ENCODE assay signal across 9 mouse cellular contexts in the genomic region with DNA sequence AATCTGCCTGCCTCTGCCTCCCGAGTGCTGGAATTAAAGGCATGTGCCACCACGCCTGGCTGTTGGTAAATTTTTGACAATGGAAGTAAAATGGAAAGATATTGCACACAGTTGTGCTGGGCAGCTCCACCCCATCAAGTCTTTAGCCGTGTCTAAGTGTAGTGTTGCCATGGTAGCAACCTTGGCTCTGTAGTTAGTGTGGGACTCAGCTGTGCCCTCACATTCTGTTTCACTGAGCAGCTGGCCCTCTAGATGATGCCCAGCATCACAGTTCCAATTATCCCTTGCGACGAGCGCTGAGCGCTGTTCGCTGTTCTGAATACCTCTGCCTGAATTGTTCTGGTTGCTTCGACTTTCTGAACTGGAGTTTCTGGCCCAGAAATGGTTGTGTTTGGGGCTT. TPM values are rescaled to one million over a fixed set of nuclear protein-coding genes. Genes with fewer than 3 reads are reported as not detected.
DNase-seq lines count a peak whose midpoint lies in the region; ATAC-seq and TF ChIP-seq lines count a peak whose summit lies in the region.
"Had no signal": no experiment of that assay in that cellular context is flagged by ENCODE, and none has a peak within 500 bp of the region (broad histone marks: within the 10 kb centered on the region; RNA-seq: fewer than 3 reads in every experiment).

No protein-coding gene starts in this region.

- TF ChIP-seq EP300 in liver, postnatal 0 days (IDR thresholded peaks at IDR 0.05; ENCODE audit: low read depth), result no peak

- H3K36me3 ChIP-seq in liver, postnatal 0 days (replicated peaks; ENCODE audit: insufficient read depth, low read length), result no peaks in the 10 kb centered on the region
- 0 out of 2 replicates have a peak, but pooled peaks cover 2% of the 10 kb centered on the region for H3K36me3 ChIP-seq in liver, embryonic 12.5 days
- no peaks in the 10 kb centered on the region for H3K36me3 ChIP-seq in intestine, embryonic 16.5 days (ENCODE audit: control insufficient read depth, insufficient read depth, low read length)
- H3K36me3 ChIP-seq: liver, embryonic 13.5 days had no signal

- no peak overlapping the region for H3K9ac ChIP-seq in liver, postnatal 0 days (replicated peaks)
- no peak overlapping the region for H3K9ac ChIP-seq in liver, embryonic 12.5 days
- H3K9ac ChIP-seq in intestine, embryonic 16.5 days (ENCODE audit: low read depth, low read length), result no peak overlapping the region
- H3K9ac ChIP-seq: liver, embryonic 13.5 days had no signal

- 78% methylated on average over 9 of the region's 9 CpGs for WGBS in liver, postnatal 0 days (ENCODE audit: insufficient replicate concordance)
- 83% methylated on average over 9 of the region's 9 CpGs for WGBS in liver, embryonic 12.5 days (ENCODE audit: insufficient replicate concordance)
- WGBS in intestine, embryonic 16.5 days, result 71% methylated on average over 9 of the region's 9 CpGs

- DNase-seq in cerebellum, postnatal 10 days, result peak; percentile 67 to 77
- DNase-seq in cerebellum, postnatal 25 days, result no peak
- no peak for DNase-seq in liver, postnatal 0 days
- peak; percentile 67 for DNase-seq in layer of hippocampus, adult 9-11 months
- peak; percentile 60 to 77 for DNase-seq in right cerebral cortex, postnatal 10 days (ENCODE audit: low spot score in 2 of 2)
- DNase-seq in urinary bladder, postnatal 36 days (ENCODE audit: low spot score in 2 of 2), result no peak
- DNase-seq: liver, embryonic 13.5 days had no signal

- no peak for TF ChIP-seq CTCF in liver, postnatal 0 days (IDR thresholded peaks at IDR 0.05; ENCODE audit: low read depth)

- H3K9me3 ChIP-seq in liver, postnatal 0 days (ENCODE audit: low read length), result no peaks in the 10 kb centered on the region
- H3K9me3 ChIP-seq in liver, embryonic 12.5 days (replicated peaks), result no peaks in the 10 kb centered on the region
- H3K9me3 ChIP-seq in intestine, embryonic 16.5 days (ENCODE audit: control insufficient read depth, low read length), result no peaks in the 10 kb centered on the region
- H3K9me3 ChIP-seq: liver, embryonic 13.5 days had no signal

- ATAC-seq in liver, postnatal 0 days, result no peak
- no peak for ATAC-seq in liver, embryonic 12.5 days
- no peak for ATAC-seq in intestine, embryonic 16.5 days

- no peak overlapping the region for H3K4me3 ChIP-seq in liver, postnatal 0 days (ENCODE audit: low read depth, low read length)
- H3K4me3 ChIP-seq in liver, embryonic 12.5 days, result no peak overlapping the region
- no peak overlapping the region for H3K4me3 ChIP-seq in intestine, embryonic 16.5 days (ENCODE audit: low read length)
- H3K4me3 ChIP-seq: liver, embryonic 13.5 days had no signal

- H3K27ac ChIP-seq in liver, postnatal 0 days (ENCODE audit: low read depth), result 0 out of 2 replicates have a peak overlapping the region, but pooled peaks have one; percentile 22
- H3K27ac ChIP-seq in liver, embryonic 12.5 days, result no peak overlapping the region
- H3K27ac ChIP-seq in intestine, embryonic 16.5 days (ENCODE audit: low read length), result no peak overlapping the region
- H3K27ac ChIP-seq: liver, embryonic 13.5 days had no signal

- H3K27me3 ChIP-seq in liver, postnatal 0 days (ENCODE audit: insufficient read depth, low read length), result no peaks in the 10 kb centered on the region
- H3K27me3 ChIP-seq in liver, embryonic 12.5 days (replicated peaks), result no peaks in the 10 kb centered on the region
- no peaks in the 10 kb centered on the region for H3K27me3 ChIP-seq in intestine, embryonic 16.5 days (replicated peaks; ENCODE audit: control insufficient read depth, insufficient read depth, low read length)
- H3K27me3 ChIP-seq: liver, embryonic 13.5 days had no signal

- no peak overlapping the region for H3K4me2 ChIP-seq in liver, postnatal 0 days (ENCODE audit: low read depth, low read length)
- H3K4me2 ChIP-seq in liver, embryonic 12.5 days, result no peak overlapping the region
- no peak overlapping the region for H3K4me2 ChIP-seq in intestine, embryonic 16.5 days (ENCODE audit: low read depth, low read length)
- H3K4me2 ChIP-seq: liver, embryonic 13.5 days had no signal

- peaks cover 55% of the 10 kb centered on the region for H3K4me1 ChIP-seq in liver, postnatal 0 days (ENCODE audit: insufficient read depth)
- H3K4me1 ChIP-seq in liver, embryonic 12.5 days, result peaks cover 80% of the 10 kb centered on the region
- H3K4me1 ChIP-seq in intestine, embryonic 16.5 days (ENCODE audit: control insufficient read depth, insufficient read depth, low read length), result peaks cover 57% of the 10 kb centered on the region

RNA-seq across cellular contexts. Expression of a gene that starts 25.5 kb away (rescaled TPM):
- polyA plus RNA-seq in liver, postnatal 0 days (2015; fragmentation: Nextera tagmentation; extraction: Ambion mirVana), result 69.3 and 71.1 TPM in 2 replicates
- polyA plus RNA-seq in liver, embryonic 12.5 days (2016; fragmentation: Nextera tagmentation; extraction: Ambion mirVana), result 103 and 105 TPM in 2 replicates
- polyA plus RNA-seq in intestine, embryonic 16.5 days (2015; fragmentation: Nextera tagmentation; extraction: Ambion mirVana), result 168 and 188 TPM in 2 replicates

RNA-seq across cellular contexts. Expression of a gene that starts 27.9 kb away (rescaled TPM):
- 1.5 and 2.0 TPM in 2 replicates for polyA plus RNA-seq in liver, postnatal 0 days (2015; fragmentation: Nextera tagmentation; extraction: Ambion mirVana)
- 4.7 and 4.9 TPM in 2 replicates for polyA plus RNA-seq in liver, embryonic 12.5 days (2016; fragmentation: Nextera tagmentation; extraction: Ambion mirVana)
- polyA plus RNA-seq in intestine, embryonic 16.5 days (2015; fragmentation: Nextera tagmentation; extraction: Ambion mirVana), result 4.0 and 4.2 TPM in 2 replicates

RNA-seq across cellular contexts. Expression of a gene that starts 57.6 kb away (rescaled TPM):
- 1.3 and 1.4 TPM in 2 replicates for polyA plus RNA-seq in liver, postnatal 0 days (2015; fragmentation: Nextera tagmentation; extraction: Ambion mirVana)
- polyA plus RNA-seq in liver, embryonic 12.5 days (2016; fragmentation: Nextera tagmentation; extraction: Ambion mirVana), result 5.3 and 6.7 TPM in 2 replicates
- 25.7 and 28.4 TPM in 2 replicates for polyA plus RNA-seq in intestine, embryonic 16.5 days (2015; fragmentation: Nextera tagmentation; extraction: Ambion mirVana)

RNA-seq across cellular contexts. Expression of a gene that starts 59.8 kb away (rescaled TPM):
- 0.52 and 2.0 TPM in 2 replicates for polyA plus RNA-seq in liver, postnatal 0 days (2015; fragmentation: Nextera tagmentation; extraction: Ambion mirVana)
- polyA plus RNA-seq in liver, embryonic 12.5 days (2016; fragmentation: Nextera tagmentation; extraction: Ambion mirVana), result 0.48 and 1.6 TPM in 2 replicates
- polyA plus RNA-seq in intestine, embryonic 16.5 days (2015; fragmentation: Nextera tagmentation; extraction: Ambion mirVana), result 0.67 and 0.71 TPM in 2 replicates

Comparison
In these comparisons a context has a peak if more than half of its experiments do, and no peak if none do; other contexts are left out.
1. DNase-seq: peak in cerebellum, postnatal 10 days (2 of 2), layer of hippocampus, adult 9-11 months (single experiment) and right cerebral cortex, postnatal 10 days (2 of 2); none in cerebellum, postnatal 25 days (0 of 2), liver, postnatal 0 days (single experiment) and urinary bladder, postnatal 36 days (0 of 2).